Mouse (Mus musculus): Measurements from ENCODE around the gene Pbx1. TPM values are rescaled to one million over a fixed set of nuclear protein-coding genes. Genes with fewer than 3 reads are reported as not detected.

Gene Pbx1
- total and polyA plus RNA-seq, 3 experiments: 0.10 TPM; not detected in 2

DNA sequence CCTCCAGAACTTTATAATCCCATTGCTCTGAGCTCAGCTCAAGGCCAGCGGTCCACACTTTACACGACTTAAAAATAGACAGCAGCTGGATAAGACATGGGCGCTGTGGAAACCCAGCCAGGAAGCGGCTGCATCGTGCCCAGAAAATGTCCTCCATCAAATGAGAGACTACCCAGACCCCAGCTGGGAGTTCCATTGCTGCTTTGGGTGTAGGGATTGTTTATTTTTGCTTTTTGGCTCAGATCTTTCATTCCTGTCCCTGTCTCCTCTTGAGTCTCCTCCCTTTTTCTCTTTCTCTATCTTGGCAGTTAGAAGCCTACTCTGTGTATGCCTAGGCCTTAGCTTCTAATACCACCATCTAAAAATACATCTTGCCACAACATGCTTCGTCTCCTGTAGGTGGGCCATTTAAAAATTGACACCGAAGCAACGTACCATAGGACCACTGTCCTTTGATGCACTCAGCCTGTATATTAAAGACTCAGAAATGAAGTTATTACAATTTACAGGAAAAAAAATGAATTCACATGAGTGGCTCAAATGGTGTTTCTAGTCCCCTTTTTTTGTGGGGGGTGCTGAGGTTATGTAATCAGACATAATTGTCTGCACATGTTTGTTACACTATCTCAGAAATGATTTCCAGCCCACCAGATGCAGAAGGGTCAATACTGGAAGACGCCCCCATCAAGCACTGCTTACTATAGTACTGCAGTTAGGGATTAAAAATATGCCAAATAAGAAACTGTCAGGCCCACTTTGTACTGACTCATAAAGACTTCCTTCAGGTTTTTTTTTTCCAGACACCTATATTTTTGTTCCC is 251.2 kb downstream of the Pbx1 start:
- Histone ChIP-seq H3K9ac (ENCODE audit: control insufficient read depth, low read depth, low read length, poor library complexity, severe bottlenecking) (no peak overlapping the region), H3K27me3 (ENCODE audit: control insufficient read depth in 1 of 2, insufficient read depth in 2 of 2, low read length in 2 of 2) (no peaks in the 10 kb centered on the region), H3K9me3 (replicated peaks; ENCODE audit: insufficient read depth, low read length) (no peaks in the 10 kb centered on the region), H3K36me3 (ENCODE audit: control insufficient read depth in 1 of 2, insufficient read depth in 2 of 2, low read length in 2 of 2) (no peaks in the 10 kb centered on the region), H3K27ac (ENCODE audit: control insufficient read depth, low read depth, low read length) (no peak overlapping the region), H3K79me2 (ENCODE audit: control insufficient read depth, insufficient read depth, low read length, poor library complexity) (no peaks in the 10 kb centered on the region), H3K4me3 (ENCODE audit: control insufficient read depth in 1 of 2, insufficient read depth in 1 of 2, low read depth in 2 of 2, low read length in 2 of 2) (no peak overlapping the region), H3K4me1 (ENCODE audit: control insufficient read depth in 1 of 2, insufficient read depth in 2 of 2, low read length in 2 of 2) (no peaks in the 10 kb centered on the region)
- DNase-seq (ENCODE audit: low read depth, low spot score): no peak
- TF ChIP-seq USF1 (IDR thresholded peaks at IDR 0.05; ENCODE audit: low read depth, low read length) (no peak), MAX (IDR thresholded peaks at IDR 0.05; ENCODE audit: low read length) (no peak), GABPA (IDR thresholded peaks at IDR 0.05; ENCODE audit: low read depth, low read length) (no peak), NELFE (IDR thresholded peaks at IDR 0.05; ENCODE audit: low read depth, low read length) (no peak), TAL1 (IDR thresholded peaks at IDR 0.05; ENCODE audit: low read length) (no peak), MXI1 (IDR thresholded peaks at IDR 0.05; ENCODE audit: low read depth, low read length) (no peak), ELF1 (IDR thresholded peaks at IDR 0.05; ENCODE audit: low read depth, low read length) (no peak), RCOR1 (IDR thresholded peaks at IDR 0.05; ENCODE audit: low read depth, low read length) (no peak), ETS1 (IDR thresholded peaks at IDR 0.05; ENCODE audit: low read depth, low read length) (no peak), JUND (IDR thresholded peaks at IDR 0.05; ENCODE audit: low read depth, low read length) (no peak), SIN3A (IDR thresholded peaks at IDR 0.05; ENCODE audit: low read length) (no peak), GATA1 (IDR thresholded peaks at IDR 0.05; ENCODE audit: low read depth, low read length) (no peak), TBP (IDR thresholded peaks at IDR 0.05; ENCODE audit: low read depth, low read length) (no peak), ZC3H11A (IDR thresholded peaks at IDR 0.05; ENCODE audit: low read depth, low read length) (no peak), ZNF384 (IDR thresholded peaks at IDR 0.05; ENCODE audit: low read depth, low read length) (no peak), TCF12 (IDR thresholded peaks at IDR 0.05; ENCODE audit: low read depth, low read length) (no peak)

DNA sequence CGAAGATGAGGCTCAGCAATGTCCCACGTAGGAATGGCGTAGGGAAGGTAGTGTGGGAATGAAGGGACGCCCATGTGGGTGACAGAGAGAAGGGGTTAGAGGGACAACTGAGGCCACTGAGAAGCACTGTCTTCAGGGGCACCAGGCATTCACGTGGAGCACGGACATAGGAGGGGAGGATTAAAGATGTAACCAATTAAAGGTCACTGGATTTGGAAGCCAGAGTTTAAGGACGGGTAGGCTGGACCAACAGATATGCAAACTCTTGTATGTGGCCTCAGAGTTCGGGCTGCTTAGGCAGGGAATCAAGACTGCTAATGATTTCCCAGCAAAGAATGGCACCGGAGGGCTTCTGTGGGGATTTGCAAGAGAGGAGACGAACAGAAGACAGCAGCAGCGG is 252.4 kb downstream of the Pbx1 start:
- Histone ChIP-seq H3K4me1 (ENCODE audit: control insufficient read depth in 1 of 2, insufficient read depth in 2 of 2, low read length in 2 of 2) (no peaks in the 10 kb centered on the region), H3K4me3 (ENCODE audit: control insufficient read depth in 1 of 2, insufficient read depth in 1 of 2, low read depth in 2 of 2, low read length in 2 of 2) (no peak overlapping the region), H3K27ac (ENCODE audit: control insufficient read depth, low read depth, low read length) (no peak overlapping the region), H3K79me2 (ENCODE audit: control insufficient read depth, insufficient read depth, low read length, poor library complexity) (no peaks in the 10 kb centered on the region), H3K9ac (ENCODE audit: control insufficient read depth, low read depth, low read length, poor library complexity, severe bottlenecking) (no peak overlapping the region), H3K9me3 (replicated peaks; ENCODE audit: insufficient read depth, low read length) (no peaks in the 10 kb centered on the region), H3K27me3 (ENCODE audit: control insufficient read depth in 1 of 2, insufficient read depth in 2 of 2, low read length in 2 of 2) (no peaks in the 10 kb centered on the region), H3K36me3 (ENCODE audit: control insufficient read depth in 1 of 2, insufficient read depth in 2 of 2, low read length in 2 of 2) (no peaks in the 10 kb centered on the region)
- DNase-seq (ENCODE audit: low read depth, low spot score): no peak
- no peak for TF ChIP-seq RCOR1 (IDR thresholded peaks at IDR 0.05; ENCODE audit: low read depth, low read length)
- no peak for TF ChIP-seq NRF1 (IDR thresholded peaks at IDR 0.05; ENCODE audit: insufficient read depth, low read depth, low read length, poor library complexity, severe bottlenecking)
- TF ChIP-seq MXI1 (IDR thresholded peaks at IDR 0.05; ENCODE audit: low read depth, low read length): no peak
- TF ChIP-seq TCF12 (IDR thresholded peaks at IDR 0.05; ENCODE audit: low read depth, low read length): no peak
- no peak for TF ChIP-seq ZNF384 (IDR thresholded peaks at IDR 0.05; ENCODE audit: low read depth, low read length)
- no peak for TF ChIP-seq TAL1 (IDR thresholded peaks at IDR 0.05; ENCODE audit: low read length)
- no peak for TF ChIP-seq RAD21 (IDR thresholded peaks at IDR 0.05; ENCODE audit: low read depth, low read length)
- no peak for TF ChIP-seq POLR2AphosphoS5 (IDR thresholded peaks at IDR 0.05; ENCODE audit: borderline replicate concordance, low read depth, low read length)
- no peak for TF ChIP-seq BHLHE40 (IDR thresholded peaks at IDR 0.05; ENCODE audit: borderline replicate concordance, low read depth, low read length)
- TF ChIP-seq MYB (IDR thresholded peaks at IDR 0.05; ENCODE audit: low read depth, low read length): no peak
- no peak for TF ChIP-seq NELFE (IDR thresholded peaks at IDR 0.05; ENCODE audit: low read depth, low read length)
- no peak for TF ChIP-seq USF1 (IDR thresholded peaks at IDR 0.05; ENCODE audit: low read depth, low read length)
- TF ChIP-seq POLR2AphosphoS2 (IDR thresholded peaks at IDR 0.05; ENCODE audit: low read length): no peak

Measured in MEL (cell line).